Mouse (Mus musculus): Measurements from ENCODE around the gene Zbtb20.
"Not testable (repeated sequence)": the region's sequence is repeated elsewhere in the genome, so short reads cannot be mapped to it uniquely, and the experiment has no call there.

DNA sequence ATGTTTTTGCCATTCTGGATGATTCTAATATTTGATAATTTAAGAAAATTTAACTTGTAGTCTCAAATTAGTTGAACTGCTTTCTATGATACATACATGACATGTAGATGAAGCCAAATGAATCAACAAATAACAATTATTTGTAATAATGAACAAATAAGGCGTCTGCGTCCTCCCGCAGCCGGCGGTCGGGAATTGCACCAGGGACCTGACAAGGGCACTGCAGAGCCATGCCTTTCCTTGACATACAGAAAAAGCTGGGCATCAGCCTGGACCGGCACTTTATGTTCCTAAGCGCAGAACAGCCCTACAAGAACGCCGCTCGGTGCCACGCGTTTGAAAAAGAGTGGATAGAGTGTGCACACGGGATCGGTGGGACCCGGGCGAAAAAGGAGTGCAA, 79.7 kb downstream of the Zbtb20 start:
- not testable (repeated sequence) for TF ChIP-seq TAL1, GATA1 (IDR thresholded peaks at IDR 0.05; ENCODE audit: low read length)

Measured in erythroblast, embryonic 14.5 days (primary cell).